Mouse (Mus musculus) intestine, embryonic 15.5 days (tissue): Measurements from ENCODE around the gene Bbs9. TPM values are rescaled to one million over a fixed set of nuclear protein-coding genes. Genes with fewer than 3 reads are reported as not detected.
"Not testable (repeated sequence)": the region's sequence is repeated elsewhere in the genome, so short reads cannot be mapped to it uniquely, and the experiment has no call there.

Experiments used
- ATAC-seq: fragments of 200-750 bp; cut with Nextera tagmentation; 2 replicates; pipeline ENCODE4 v1.8.0; 2017; ENCODE audit warnings: moderate TSS enrichment, moderate library complexity
- H3K27ac ChIP-seq: fragments of 300-500 bp; sonication (generic); 2 replicates; pipeline ENCODE4 v1.5.1; 2015; ENCODE audit warnings: mild to moderate bottlenecking, inconsistent platforms
- H3K27me3 ChIP-seq: fragments of 300-500 bp; sonication (generic); replicated peaks from 2 replicates; pipeline ENCODE4 v1.6.1; 2015; ENCODE audit warnings: inconsistent platforms
- H3K36me3 ChIP-seq: fragments of 300-500 bp; sonication (generic); 2 replicates; pipeline ENCODE4 v1.6.1; 2015; ENCODE audit warnings: inconsistent platforms
- H3K4me1 ChIP-seq: fragments of 300-500 bp; sonication (generic); replicated peaks from 2 replicates; pipeline ENCODE4 v1.6.1; 2015; ENCODE audit warnings: inconsistent platforms
- H3K4me2 ChIP-seq: fragments of 300-500 bp; sonication (generic); replicated peaks from 2 replicates; pipeline ENCODE4 v1.6.1; 2015; ENCODE audit warnings: mild to moderate bottlenecking, inconsistent platforms
- H3K4me3 ChIP-seq: fragments of 300-500 bp; sonication (generic); replicated peaks from 2 replicates; pipeline ENCODE4 v1.5.1; 2015; ENCODE audit warnings: inconsistent platforms
- H3K9ac ChIP-seq: fragments of 300-500 bp; sonication (generic); 2 replicates; pipeline ENCODE4 v1.6.1; 2015; ENCODE audit warnings: inconsistent platforms
- H3K9me3 ChIP-seq: fragments of 300-500 bp; sonication (generic); 2 replicates; pipeline ENCODE4 v1.6.1; 2016; ENCODE audit warnings: inconsistent platforms
- WGBS: fragments of 180-500 bp; shearing (Covaris S2); methylation state at CpG from one replicate; pipeline ENCODE4 v1.1.7; 2015; 5-methylcytosine and 5-hydroxymethylcytosine counted together
- polyA plus RNA-seq: library from polyadenylated mRNA; unstranded; fragments of >200 nt; fragmentation: Nextera tagmentation; extraction: Ambion mirVana; gene quantifications from 2 replicates; pipeline ENCODE4 v1.2.1, GENCODE M21; 2015

The Bbs9 gene
- polyA plus RNA-seq, 1 experiment from 2014 or later: 13.1 TPM

GRCm38 (mm10) chr9:22846048-22846447, 370.5 kb downstream of the Bbs9 start:
- WGBS: 98% methylated on average over 2 of the region's 2 CpGs

GRCm38 (mm10) chr9:22846783-22847182, 371.3 kb downstream of the Bbs9 start:
- no peak overlapping the region for H3K4me3 ChIP-seq
- no peaks in the 10 kb centered on the region for H3K27me3 ChIP-seq
- WGBS: 85% methylated on average over 1 of the region's 1 CpGs
- no peak overlapping the region for H3K27ac ChIP-seq
- no peak overlapping the region for H3K9ac ChIP-seq
- no peak overlapping the region for H3K4me2 ChIP-seq
- ATAC-seq: no peak
- no peaks in the 10 kb centered on the region for H3K36me3 ChIP-seq
- H3K4me1 ChIP-seq: no peaks in the 10 kb centered on the region
- no peaks in the 10 kb centered on the region for H3K9me3 ChIP-seq

More at GRCm38 (mm10) chr9:22846048-22846447, 370.5 kb downstream of the Bbs9 start:
- H3K4me2 ChIP-seq: no peak overlapping the region
- H3K9ac ChIP-seq: no peak overlapping the region
- H3K4me3 ChIP-seq: no peak overlapping the region
- no peaks in the 10 kb centered on the region for H3K4me1 ChIP-seq
- no peak for ATAC-seq
- H3K9me3 ChIP-seq: no peaks in the 10 kb centered on the region
- H3K36me3 ChIP-seq: no peaks in the 10 kb centered on the region
- no peaks in the 10 kb centered on the region for H3K27me3 ChIP-seq
- H3K27ac ChIP-seq: no peak overlapping the region

GRCm38 (mm10) chr9:22848800-22849199, 373.3 kb downstream of the Bbs9 start:
- Histone ChIP-seq H3K4me1 (no peaks in the 10 kb centered on the region), H3K9ac (no peak overlapping the region), H3K36me3 (no peaks in the 10 kb centered on the region), H3K27ac (no peak overlapping the region), H3K27me3 (no peaks in the 10 kb centered on the region), H3K4me2 (no peak overlapping the region), H3K4me3 (no peak overlapping the region), H3K9me3 (no peaks in the 10 kb centered on the region)
- 86% methylated on average over 3 of the region's 3 CpGs for WGBS
- ATAC-seq: no peak

- H3K27me3 ChIP-seq: no peaks in the 10 kb centered on the region
- H3K4me1 ChIP-seq: no peaks in the 10 kb centered on the region
- no peak overlapping the region for H3K9ac ChIP-seq
- H3K4me3 ChIP-seq: no peak overlapping the region
- H3K27ac ChIP-seq: no peak overlapping the region
- no peak for ATAC-seq
- no peaks in the 10 kb centered on the region for H3K9me3 ChIP-seq
- 60% methylated on average over 4 of the region's 4 CpGs for WGBS
- H3K4me2 ChIP-seq: no peak overlapping the region
- H3K36me3 ChIP-seq: no peaks in the 10 kb centered on the region
These were observed 373.7 kb downstream of the Bbs9 start for GRCm38 (mm10) chr9:22849212-22849611.

- not testable (repeated sequence) for H3K27me3 ChIP-seq, H3K4me2 ChIP-seq, ATAC-seq, H3K27ac ChIP-seq, H3K9me3 ChIP-seq, H3K36me3 ChIP-seq, H3K4me1 ChIP-seq, H3K9ac ChIP-seq, H3K4me3 ChIP-seq
- 88% methylated on average over 6 of the region's 6 CpGs for WGBS
These were observed 393.6 kb downstream of the Bbs9 start for GRCm38 (mm10) chr9:22869147-22869546.

- Histone ChIP-seq H3K4me1 (no peaks in the 10 kb centered on the region), H3K36me3 (no peaks in the 10 kb centered on the region), H3K4me3 (no peak overlapping the region), H3K9ac (no peak overlapping the region), H3K27me3 (no peaks in the 10 kb centered on the region), H3K9me3 (no peaks in the 10 kb centered on the region), H3K4me2 (no peak overlapping the region), H3K27ac (no peak overlapping the region)
- no peak for ATAC-seq
- WGBS: 67% methylated on average over 3 of the region's 3 CpGs
These were observed 395.1 kb downstream of the Bbs9 start for GRCm38 (mm10) chr9:22870661-22871060.

GRCm38 (mm10) chr9:22875231-22875630, 399.7 kb downstream of the Bbs9 start:
- H3K27me3 ChIP-seq: no peaks in the 10 kb centered on the region
- no peaks in the 10 kb centered on the region for H3K4me1 ChIP-seq
- H3K9ac ChIP-seq: no peak overlapping the region
- WGBS: 74% methylated on average over 1 of the region's 1 CpGs
- H3K27ac ChIP-seq: no peak overlapping the region
- no peaks in the 10 kb centered on the region for H3K9me3 ChIP-seq
- ATAC-seq: no peak
- H3K4me2 ChIP-seq: no peak overlapping the region
- no peaks in the 10 kb centered on the region for H3K36me3 ChIP-seq
- H3K4me3 ChIP-seq: no peak overlapping the region

GRCm38 (mm10) chr9:22879266-22879665, 403.8 kb downstream of the Bbs9 start:
- Histone ChIP-seq H3K9me3 (no peaks in the 10 kb centered on the region), H3K4me2 (no peak overlapping the region), H3K27ac (no peak overlapping the region), H3K36me3 (no peaks in the 10 kb centered on the region), H3K4me1 (no peaks in the 10 kb centered on the region), H3K27me3 (no peaks in the 10 kb centered on the region), H3K4me3 (no peak overlapping the region), H3K9ac (no peak overlapping the region)
- ATAC-seq: no peak
- WGBS: 80% methylated on average over 3 of the region's 3 CpGs

GRCm38 (mm10) chr9:22886351-22886750, 410.8 kb downstream of the Bbs9 start:
- H3K36me3 ChIP-seq: no peaks in the 10 kb centered on the region
- 82% methylated on average over 4 of the region's 4 CpGs for WGBS
- no peak overlapping the region for H3K27ac ChIP-seq
- no peak overlapping the region for H3K9ac ChIP-seq
- no peaks in the 10 kb centered on the region for H3K9me3 ChIP-seq
- H3K4me3 ChIP-seq: no peak overlapping the region
- no peaks in the 10 kb centered on the region for H3K27me3 ChIP-seq
- no peak overlapping the region for H3K4me2 ChIP-seq
- no peak for ATAC-seq
- no peaks in the 10 kb centered on the region for H3K4me1 ChIP-seq

- H3K4me2 ChIP-seq: no peak overlapping the region
- no peak overlapping the region for H3K4me3 ChIP-seq
- 72% methylated on average over 3 of the region's 3 CpGs for WGBS
- H3K9me3 ChIP-seq: no peaks in the 10 kb centered on the region
- no peak overlapping the region for H3K9ac ChIP-seq
- H3K36me3 ChIP-seq: no peaks in the 10 kb centered on the region
- H3K4me1 ChIP-seq: no peaks in the 10 kb centered on the region
- no peak overlapping the region for H3K27ac ChIP-seq
- no peak for ATAC-seq
- H3K27me3 ChIP-seq: no peaks in the 10 kb centered on the region
These were observed 429.9 kb downstream of the Bbs9 start for GRCm38 (mm10) chr9:22905434-22905833.

GRCm38 (mm10) chr9:22916808-22917207, 441.3 kb downstream of the Bbs9 start:
- H3K36me3 ChIP-seq: no peaks in the 10 kb centered on the region
- no peak for ATAC-seq
- H3K9ac ChIP-seq: no peak overlapping the region
- H3K4me1 ChIP-seq: no peaks in the 10 kb centered on the region
- no peak overlapping the region for H3K27ac ChIP-seq
- no peak overlapping the region for H3K4me3 ChIP-seq
- no peaks in the 10 kb centered on the region for H3K27me3 ChIP-seq
- no peak overlapping the region for H3K4me2 ChIP-seq
- H3K9me3 ChIP-seq: no peaks in the 10 kb centered on the region

- H3K4me3 ChIP-seq: no peak overlapping the region
- H3K27ac ChIP-seq: no peak overlapping the region
- H3K27me3 ChIP-seq: no peaks in the 10 kb centered on the region
- no peaks in the 10 kb centered on the region for H3K9me3 ChIP-seq
- no peak overlapping the region for H3K9ac ChIP-seq
- H3K4me1 ChIP-seq: no peaks in the 10 kb centered on the region
- no peak overlapping the region for H3K4me2 ChIP-seq
- H3K36me3 ChIP-seq: no peaks in the 10 kb centered on the region
- no peak; the same call in 1 of the 2 replicates for ATAC-seq
These were observed 460.1 kb downstream of the Bbs9 start for GRCm38 (mm10) chr9:22935645-22936044.
